Mouse (Mus musculus) lung, postnatal 0 days (tissue): ENCODE measurements at regions not wholly inside any gene's neighbourhood (a gene's known extent, or its start where the extent isn't known, plus 50 kb on each side); places are given as distances from the start of the nearest gene placed in this dataset.

Experiments used
- ATAC-seq: fragments of 200-750 bp; cut with Nextera tagmentation; 2 replicates; pipeline ENCODE4 v1.8.0; 2017; ENCODE audit warnings: moderate library complexity
- DNase-seq: peaks from one replicate; pipeline ENCODE4 v3.0.0-alpha.2; 2016; ENCODE audit warnings: low spot score
- H3K27ac ChIP-seq: fragments of 300-500 bp; sonication (generic); 2 replicates; pipeline ENCODE4 v1.5.1; 2014; ENCODE audit warnings: antibody characterized with exemption, mild to moderate bottlenecking, low read length, mixed read lengths
- H3K27me3 ChIP-seq: fragments of 300-500 bp; sonication (generic); replicated peaks from 2 replicates; pipeline ENCODE4 v1.6.1; 2014; ENCODE audit warnings: low read length, mixed read lengths; ENCODE audit not compliant: insufficient read depth
- H3K36me3 ChIP-seq: fragments of 300-500 bp; sonication (generic); 2 replicates; pipeline ENCODE4 v1.6.1; 2014; ENCODE audit warnings: low read length, mixed read lengths; ENCODE audit not compliant: insufficient read depth
- H3K4me1 ChIP-seq: fragments of 300-500 bp; sonication (generic); 2 replicates; pipeline ENCODE4 v1.6.1; 2014; ENCODE audit warnings: antibody characterized with exemption, low read depth, low read length, mixed read lengths; ENCODE audit not compliant: insufficient read depth
- H3K4me2 ChIP-seq: fragments of 300-500 bp; sonication (generic); replicated peaks from 2 replicates; pipeline ENCODE4 v1.6.1; 2014; ENCODE audit warnings: low read depth, mild to moderate bottlenecking, low read length, moderate library complexity, mixed read lengths
- H3K4me3 ChIP-seq: fragments of 300-500 bp; sonication (generic); 2 replicates; pipeline ENCODE4 v1.5.1; 2014; ENCODE audit warnings: low read depth, low read length
- H3K9ac ChIP-seq: fragments of 300-500 bp; sonication (generic); replicated peaks from 2 replicates; pipeline ENCODE4 v1.6.1; 2014; ENCODE audit warnings: low read depth, mild to moderate bottlenecking
- H3K9me3 ChIP-seq: fragments of 300-500 bp; sonication (generic); 2 replicates; pipeline ENCODE4 v1.6.1; 2016; ENCODE audit warnings: low read length, mixed read lengths
- CTCF ChIP-seq: IDR thresholded peaks from 2 replicates; pipeline ENCODE4 v1.5.1; 2016; ENCODE audit warnings: antibody characterized with exemption, mild to moderate bottlenecking
- EP300 ChIP-seq: IDR thresholded peaks from 2 replicates; pipeline ENCODE4 v1.6.1; 2016; ENCODE audit warnings: antibody characterized with exemption, mild to moderate bottlenecking, control low read depth
- WGBS: fragments of 180-500 bp; shearing (Covaris S2); extraction: QIAGEN DNeasy Blood & Tissue Kit; methylation state at CpG from one replicate; pipeline ENCODE4 v1.1.7; 2014; 5-methylcytosine and 5-hydroxymethylcytosine counted together

DNA sequence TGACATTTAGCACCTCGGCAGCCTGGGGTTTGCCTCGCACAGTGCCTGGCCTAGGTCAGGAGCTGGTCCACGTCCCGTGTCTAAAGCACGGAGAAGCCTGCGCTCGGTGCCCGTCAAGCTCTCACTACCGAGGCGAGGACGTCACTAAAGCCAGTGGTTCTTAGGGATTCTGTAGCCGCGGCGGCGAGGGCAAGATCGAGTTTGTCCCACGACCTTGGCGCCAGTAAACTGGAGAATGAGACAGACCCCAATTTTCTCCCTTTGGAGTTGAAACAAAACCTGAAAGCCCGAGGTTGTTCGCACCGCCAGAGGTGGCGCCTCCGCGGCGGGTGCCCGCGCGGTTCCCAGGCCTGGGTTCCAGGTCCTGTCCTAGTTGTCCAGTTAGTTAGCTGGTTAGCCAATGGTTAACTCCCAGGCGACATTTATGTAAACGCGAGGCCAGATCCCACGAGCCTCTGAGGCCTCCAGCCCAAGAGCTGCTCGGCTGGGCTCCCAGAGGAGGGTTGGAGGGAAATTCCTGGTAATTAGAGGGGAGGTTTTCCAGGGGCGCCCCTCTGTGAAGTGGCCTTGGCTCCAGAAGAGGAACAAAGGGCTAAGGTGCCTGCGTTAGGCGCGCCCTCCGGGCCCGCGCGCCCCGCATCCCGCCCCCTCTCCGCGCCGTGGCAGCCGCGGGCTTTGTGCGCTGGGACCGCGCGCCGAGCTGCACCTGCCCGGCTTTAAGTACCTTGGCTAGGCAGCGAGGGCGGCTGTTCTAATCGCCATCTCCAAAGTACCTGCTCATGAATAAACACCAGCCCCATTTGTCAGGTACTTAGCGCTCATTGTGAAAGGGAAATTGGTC lies 74.0 kb downstream of the Rhcg start:
- TF ChIP-seq EP300: no peak
- TF ChIP-seq CTCF: no peak
- peaks cover 68% of the 10 kb centered on the region for H3K27me3 ChIP-seq
- DNase-seq (no peak), ATAC-seq (no peak)
- H3K4me2 ChIP-seq: no peak overlapping the region
- no peak overlapping the region for H3K27ac ChIP-seq
- WGBS: under 1% methylated on average over 54 of the region's 58 CpGs
- 0 out of 2 replicates have a peak overlapping the region, but pooled peaks have one; percentile 2 for H3K4me3 ChIP-seq
- no peak overlapping the region for H3K9ac ChIP-seq
- no peaks in the 10 kb centered on the region for H3K9me3 ChIP-seq
- H3K36me3 ChIP-seq: no peaks in the 10 kb centered on the region
- no peaks in the 10 kb centered on the region for H3K4me1 ChIP-seq

DNA sequence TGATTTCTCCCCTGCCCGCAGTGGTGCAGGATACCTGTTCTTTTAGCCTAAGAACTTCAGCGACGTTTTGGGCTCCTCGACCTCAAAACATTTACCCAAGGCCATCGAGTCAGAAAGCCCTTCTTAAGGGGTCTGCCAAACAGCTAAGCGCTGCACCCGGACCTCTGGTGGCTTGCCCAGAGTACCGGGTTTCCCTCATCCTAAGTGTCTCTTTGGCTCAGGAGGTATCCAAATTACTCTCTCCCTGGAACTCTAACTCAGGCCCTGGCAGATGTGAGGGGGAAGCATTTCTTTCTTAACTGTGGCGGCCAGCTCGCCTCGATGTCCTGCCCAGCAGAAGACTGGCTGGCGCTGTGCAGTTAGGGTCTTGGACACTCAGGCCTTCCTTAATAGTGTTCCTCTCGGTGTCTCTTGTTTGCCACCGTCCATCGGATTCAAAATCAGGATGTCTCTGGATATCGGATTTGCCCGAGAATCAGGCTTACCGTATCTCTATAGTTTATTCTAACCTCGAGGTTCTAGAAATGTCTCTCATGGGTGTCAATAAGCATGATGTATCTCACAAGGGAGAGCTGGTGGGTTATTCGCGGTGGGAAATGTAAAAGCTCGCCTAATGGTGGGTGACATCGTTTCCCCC lies 75.0 kb downstream of the Rhcg start:
- no peak overlapping the region for H3K9ac ChIP-seq
- H3K4me3 ChIP-seq: no peak overlapping the region
- H3K4me2 ChIP-seq: no peak overlapping the region
- no peak for ATAC-seq
- H3K27me3 ChIP-seq: peaks cover 67% of the 10 kb centered on the region
- H3K9me3 ChIP-seq: no peaks in the 10 kb centered on the region
- no peak overlapping the region for H3K27ac ChIP-seq
- TF ChIP-seq EP300 (no peak), CTCF (no peak)
- no peaks in the 10 kb centered on the region for H3K4me1 ChIP-seq
- WGBS: 4% methylated on average over 23 of the region's 23 CpGs
- DNase-seq: no peak
- H3K36me3 ChIP-seq: no peaks in the 10 kb centered on the region

DNA sequence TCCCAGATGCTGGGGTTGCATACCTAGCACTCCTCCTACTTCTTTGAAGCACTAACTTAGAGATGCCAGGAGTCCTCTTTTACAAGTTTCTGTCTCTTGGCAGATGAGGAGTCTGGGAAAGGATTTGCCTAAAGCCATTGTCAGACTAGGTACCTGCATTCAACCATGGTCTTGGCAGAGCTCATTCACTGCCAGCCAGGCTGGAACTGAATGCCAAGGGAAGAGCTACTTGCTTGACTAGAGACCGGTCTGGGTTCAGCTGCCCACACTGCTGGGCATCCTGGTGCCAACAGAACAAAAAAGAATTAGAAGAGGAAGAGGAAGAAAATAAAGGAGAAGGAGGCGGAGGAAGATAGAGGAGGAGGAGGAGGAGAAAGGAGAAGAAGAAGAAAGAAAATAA lies 74.1 kb upstream of the Polg start:
- ATAC-seq: no peak
- Histone ChIP-seq H3K36me3 (no peaks in the 10 kb centered on the region), H3K4me2 (no peak overlapping the region), H3K9me3 (no peaks in the 10 kb centered on the region), H3K9ac (no peak overlapping the region), H3K4me1 (peaks cover 3% of the 10 kb centered on the region; the same call in 1 of the 2 replicates), H3K4me3 (no peak overlapping the region), H3K27me3 (peaks cover 66% of the 10 kb centered on the region), H3K27ac (no peak overlapping the region)
- no peak for DNase-seq
- no peak for TF ChIP-seq EP300
- TF ChIP-seq CTCF: no peak
- WGBS: 29% methylated on average over 2 of the region's 2 CpGs

DNA sequence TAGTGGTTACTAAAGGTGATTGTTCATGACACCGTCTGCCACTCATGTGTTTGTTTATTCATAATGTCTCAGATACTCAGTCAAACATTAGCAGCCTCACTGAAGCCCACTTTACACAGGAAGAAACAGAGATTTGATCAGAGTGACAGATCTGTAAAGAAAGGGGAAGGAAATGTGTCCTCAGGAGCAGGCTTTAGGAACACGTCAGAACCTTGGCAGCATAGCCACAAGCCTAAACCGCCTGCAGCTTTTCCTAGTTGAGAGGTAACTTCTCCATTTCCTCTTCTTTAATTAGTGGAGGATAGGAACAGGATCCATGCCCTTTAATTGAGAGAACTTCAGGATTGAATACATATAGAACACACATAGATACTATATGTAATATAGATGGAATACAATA lies 73.3 kb upstream of the Polg start:
- ATAC-seq (no peak), DNase-seq (no peak)
- TF ChIP-seq EP300 (no peak), CTCF (no peak)
- 3% methylated on average over 3 of the region's 3 CpGs for WGBS
- no peak overlapping the region for H3K4me2 ChIP-seq
- H3K4me3 ChIP-seq: no peak overlapping the region
- peaks cover 68% of the 10 kb centered on the region for H3K27me3 ChIP-seq
- H3K9ac ChIP-seq: no peak overlapping the region
- H3K4me1 ChIP-seq: peaks cover 3% of the 10 kb centered on the region; the same call in 1 of the 2 replicates
- H3K27ac ChIP-seq: no peak overlapping the region
- H3K9me3 ChIP-seq: no peaks in the 10 kb centered on the region
- H3K36me3 ChIP-seq: no peaks in the 10 kb centered on the region

DNA sequence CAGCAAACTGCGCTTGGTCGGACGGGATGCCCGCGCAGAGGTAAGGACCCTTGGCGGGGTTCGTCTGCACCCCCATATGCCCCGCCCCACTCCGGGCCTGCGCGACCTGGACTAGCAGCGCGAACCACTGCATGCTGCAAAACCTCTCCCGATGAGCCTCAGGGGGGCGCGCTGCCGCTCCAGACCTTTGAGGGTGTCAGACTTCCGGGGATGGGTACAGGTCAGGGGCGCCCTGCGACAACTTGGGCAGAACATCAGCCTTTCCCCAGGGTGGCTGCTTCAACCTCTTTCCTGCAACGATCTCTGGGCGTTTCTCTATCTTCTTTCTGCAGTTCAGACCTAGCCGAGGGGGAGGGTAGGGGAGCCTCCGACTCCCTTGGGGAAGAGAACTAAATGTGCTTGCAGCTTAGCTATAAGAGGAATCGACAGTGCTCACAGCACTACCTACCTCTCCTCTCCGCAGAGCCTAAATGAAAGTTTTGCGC lies 70.0 kb upstream of the Polg start:
- Histone ChIP-seq H3K27me3 (peaks cover 83% of the 10 kb centered on the region), H3K27ac (no peak overlapping the region), H3K9ac (no peak overlapping the region), H3K36me3 (no peaks in the 10 kb centered on the region), H3K9me3 (no peaks in the 10 kb centered on the region), H3K4me1 (peaks cover 3% of the 10 kb centered on the region; the same call in 1 of the 2 replicates), H3K4me2 (peak overlapping the region; percentile 57), H3K4me3 (peak overlapping the region; percentile 33)
- ATAC-seq: no peak
- DNase-seq: no peak
- 1% methylated on average over 20 of the region's 27 CpGs for WGBS
- TF ChIP-seq EP300: no peak
- TF ChIP-seq CTCF: peak; percentile 38

DNA sequence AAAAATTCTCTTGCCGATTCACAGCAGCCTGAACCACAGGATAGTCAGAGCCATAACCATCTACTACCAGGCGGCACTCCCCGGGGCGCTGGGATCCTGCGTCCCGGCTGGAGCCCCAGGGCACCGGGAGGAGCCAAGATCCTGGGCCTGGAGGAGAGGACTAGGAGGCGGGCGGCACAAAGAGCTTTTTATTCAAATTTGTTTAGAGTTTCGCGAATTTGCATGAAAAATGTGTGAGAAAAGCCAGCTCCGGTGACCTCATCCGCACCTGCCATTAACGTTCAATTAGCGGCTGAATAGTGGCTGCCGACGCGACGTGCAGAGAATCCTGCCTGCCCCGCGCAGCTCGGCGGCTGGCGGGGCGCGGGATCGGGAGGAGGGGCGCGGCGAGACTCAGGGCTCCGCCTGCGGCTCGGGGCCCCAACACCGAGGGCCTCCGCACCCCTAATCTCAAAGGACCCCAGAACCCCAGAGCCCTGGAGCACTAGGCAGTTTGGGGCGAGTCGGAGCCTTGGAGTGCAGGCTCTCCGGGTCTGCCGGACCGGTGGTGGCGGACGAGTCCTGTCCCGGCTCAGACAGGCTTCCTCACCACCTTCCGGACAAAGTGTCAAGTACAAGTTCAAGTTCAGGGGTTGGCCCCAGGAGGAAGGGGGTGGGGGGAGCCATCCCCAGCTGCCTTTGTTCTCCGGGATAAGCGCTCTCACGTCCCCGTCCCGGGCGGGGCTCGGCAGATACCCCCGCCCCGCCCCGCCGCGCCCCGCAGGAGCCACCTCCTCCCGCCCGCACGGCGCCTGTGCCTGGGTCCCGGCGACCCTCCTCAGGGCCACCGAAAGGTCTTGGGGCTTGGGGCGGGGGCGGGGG lies 69.3 kb upstream of the Polg start:
- WGBS: 5% methylated on average over 46 of the region's 66 CpGs
- Histone ChIP-seq H3K9ac (no peak overlapping the region), H3K27me3 (peaks cover 79% of the 10 kb centered on the region), H3K4me1 (peaks cover 3% of the 10 kb centered on the region; the same call in 1 of the 2 replicates), H3K4me2 (peak overlapping the region; percentile 57), H3K27ac (no peak overlapping the region), H3K4me3 (peak overlapping the region; percentile 33), H3K36me3 (no peaks in the 10 kb centered on the region), H3K9me3 (no peaks in the 10 kb centered on the region)
- TF ChIP-seq CTCF (no peak), EP300 (no peak)
- ATAC-seq: peak; percentile 16
- peak; percentile 6 for DNase-seq
